Mouse (Mus musculus) cerebellum, postnatal 36 days (tissue): Measurements from ENCODE around the gene Siglece.
A peak's percentile ranks its signal among the peaks of the same experiment; 100 is the strongest.

Experiments used
- DNase-seq, 2 experiments: peaks; one replicate each; pipeline ENCODE4 v3.0.0; 2021 to 2022; ENCODE audit warnings: mixed read lengths in 2 of 2

Siglece gene

GRCm38 (mm10) chr7:43625794-43626422 is 34.1 kb downstream of the Siglece start:
- DNase-seq = no peak

GRCm38 (mm10) chr7:43625065-43625464 is 34.9 kb downstream of the Siglece start:
- no peak for DNase-seq

GRCm38 (mm10) chr7:43623819-43624218 is 36.1 kb downstream of the Siglece start:
- no peak for DNase-seq

- DNase-seq = no peak
Measured at GRCm38 (mm10) chr7:43622927-43623326, 37.0 kb downstream of the Siglece start.

GRCm38 (mm10) chr7:43613816-43614551 is 46.0 kb downstream of the Siglece start:
- DNase-seq = no peak

- no peak for DNase-seq
Measured at GRCm38 (mm10) chr7:43608316-43608824, 51.6 kb downstream of the Siglece start.

GRCm38 (mm10) chr7:43607743-43608287 is 52.1 kb downstream of the Siglece start:
- DNase-seq = no peak

- peak; percentile 32 for DNase-seq
Measured at GRCm38 (mm10) chr7:43606896-43607742, 52.8 kb downstream of the Siglece start, which contains the start of gene Zfp819. Gene Zfp819 (plus strand): TSS chr7:43607169.

GRCm38 (mm10) chr7:43601884-43602283 is 58.1 kb downstream of the Siglece start:
- DNase-seq = no peak
